Mouse (Mus musculus): ENCODE results near the gene Inha.

DNA sequence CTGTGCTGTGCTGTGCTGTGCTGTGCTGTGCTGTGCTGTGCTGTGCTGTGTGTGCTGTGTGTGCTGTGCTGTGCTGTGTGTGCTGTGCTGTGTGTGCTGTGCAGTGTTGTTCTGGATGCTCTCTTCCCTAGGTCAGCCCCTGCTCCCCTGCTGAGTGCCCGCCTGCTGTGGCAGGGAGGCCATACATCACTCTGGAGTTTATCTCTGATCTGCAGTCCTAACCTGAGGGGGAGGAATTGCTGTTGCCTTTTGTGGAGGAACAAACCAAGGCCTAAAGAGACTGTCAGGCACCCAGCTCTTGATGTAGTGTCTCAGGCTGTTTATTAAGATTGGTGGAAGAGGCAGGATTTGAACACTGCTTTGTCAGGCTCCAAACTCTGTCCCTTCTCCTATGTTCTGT lies 44.2 kb upstream of the Inha start:
- TF ChIP-seq CTCF (IDR thresholded peaks at IDR 0.05; ENCODE audit: extremely low read depth, insufficient read depth, insufficient read length, insufficient replicate concordance) (no peak), POLR2A (IDR thresholded peaks at IDR 0.05; ENCODE audit: low read depth, low read length) (no peak)

Data from spleen, adult 2 months (tissue).